Mouse (Mus musculus): ENCODE data around the gene Slc26a3. TPM values are rescaled to one million over a fixed set of nuclear protein-coding genes. Genes with fewer than 3 reads are reported as not detected.

The Slc26a3 gene
- polyA plus RNA-seq, 1 experiment from 2014 or later: not detected

- Histone ChIP-seq H3K36me3 (no peaks in the 10 kb centered on the region), H3K4me1 (peaks cover 8% of the 10 kb centered on the region), H3K9me3 (no peaks in the 10 kb centered on the region), H3K9ac (no peak overlapping the region), H3K4me3 (no peak overlapping the region), H3K27ac (no peak overlapping the region), H3K4me2 (no peak overlapping the region), H3K27me3 (no peaks in the 10 kb centered on the region)
- WGBS: 17% methylated on average over 2 of the region's 2 CpGs
- ATAC-seq (ENCODE audit: insufficient number of reproducible peaks, insufficient read depth, low FRiP score, low TSS enrichment, low read depth): no peak
Measured at GRCm38 (mm10) chr12:31380878-31381277, 9.8 kb upstream of the Slc26a3 start.

- 71% methylated on average over 2 of the region's 2 CpGs for WGBS
- no peak overlapping the region for H3K4me3 ChIP-seq
- no peaks in the 10 kb centered on the region for H3K9me3 ChIP-seq
- no peak for ATAC-seq (ENCODE audit: insufficient number of reproducible peaks, insufficient read depth, low FRiP score, low TSS enrichment, low read depth)
- no peak overlapping the region for H3K9ac ChIP-seq
- no peak overlapping the region for H3K4me2 ChIP-seq
- no peak overlapping the region for H3K27ac ChIP-seq
- no peaks in the 10 kb centered on the region for H3K27me3 ChIP-seq
- no peaks in the 10 kb centered on the region for H3K4me1 ChIP-seq
- H3K36me3 ChIP-seq: no peaks in the 10 kb centered on the region
Measured at GRCm38 (mm10) chr12:31382451-31382850, 8.2 kb upstream of the Slc26a3 start.

- 62% methylated on average over 3 of the region's 3 CpGs for WGBS
Measured at GRCm38 (mm10) chr12:31387303-31387702, 3.4 kb upstream of the Slc26a3 start.

GRCm38 (mm10) chr12:31391696-31392095, 1.0 kb downstream of the Slc26a3 start:
- Histone ChIP-seq H3K4me2 (no peak overlapping the region), H3K27ac (no peak overlapping the region), H3K36me3 (no peaks in the 10 kb centered on the region), H3K27me3 (no peaks in the 10 kb centered on the region), H3K9ac (no peak overlapping the region), H3K9me3 (no peaks in the 10 kb centered on the region), H3K4me1 (no peaks in the 10 kb centered on the region), H3K4me3 (no peak overlapping the region)
- no peak for ATAC-seq (ENCODE audit: insufficient number of reproducible peaks, insufficient read depth, low FRiP score, low TSS enrichment, low read depth)
- WGBS: 90% methylated on average over 12 of the region's 12 CpGs

More at GRCm38 (mm10) chr12:31387303-31387702, 3.4 kb upstream of the Slc26a3 start:
- no peak for ATAC-seq (ENCODE audit: insufficient number of reproducible peaks, insufficient read depth, low FRiP score, low TSS enrichment, low read depth)
- Histone ChIP-seq H3K4me3 (no peak overlapping the region), H3K27me3 (no peaks in the 10 kb centered on the region), H3K4me1 (no peaks in the 10 kb centered on the region), H3K4me2 (no peak overlapping the region), H3K27ac (no peak overlapping the region), H3K9ac (no peak overlapping the region), H3K36me3 (no peaks in the 10 kb centered on the region), H3K9me3 (no peaks in the 10 kb centered on the region)

- WGBS: 93% methylated on average over 1 of the region's 1 CpGs
- Histone ChIP-seq H3K4me3 (no peak overlapping the region), H3K4me2 (no peak overlapping the region), H3K27ac (no peak overlapping the region), H3K36me3 (no peaks in the 10 kb centered on the region), H3K4me1 (no peaks in the 10 kb centered on the region), H3K9me3 (no peaks in the 10 kb centered on the region), H3K9ac (no peak overlapping the region), H3K27me3 (no peaks in the 10 kb centered on the region)
- no peak for ATAC-seq (ENCODE audit: insufficient number of reproducible peaks, insufficient read depth, low FRiP score, low TSS enrichment, low read depth)
Measured at GRCm38 (mm10) chr12:31395895-31396294, 5.2 kb downstream of the Slc26a3 start.

- Histone ChIP-seq H3K9me3 (no peaks in the 10 kb centered on the region), H3K27me3 (no peaks in the 10 kb centered on the region), H3K4me3 (no peak overlapping the region), H3K27ac (no peak overlapping the region), H3K36me3 (no peaks in the 10 kb centered on the region), H3K9ac (no peak overlapping the region), H3K4me1 (no peaks in the 10 kb centered on the region), H3K4me2 (no peak overlapping the region)
- WGBS: 89% methylated on average over 4 of the region's 4 CpGs
- no peak for ATAC-seq (ENCODE audit: insufficient number of reproducible peaks, insufficient read depth, low FRiP score, low TSS enrichment, low read depth)
Measured at GRCm38 (mm10) chr12:31397709-31398108, 7.0 kb downstream of the Slc26a3 start.

- no peak overlapping the region for H3K4me2 ChIP-seq
- H3K27ac ChIP-seq: no peak overlapping the region
- 90% methylated on average over 1 of the region's 1 CpGs for WGBS
- H3K27me3 ChIP-seq: no peaks in the 10 kb centered on the region
- H3K4me1 ChIP-seq: no peaks in the 10 kb centered on the region
- no peaks in the 10 kb centered on the region for H3K9me3 ChIP-seq
- H3K9ac ChIP-seq: no peak overlapping the region
- ATAC-seq (ENCODE audit: insufficient number of reproducible peaks, insufficient read depth, low FRiP score, low TSS enrichment, low read depth): no peak
- no peaks in the 10 kb centered on the region for H3K36me3 ChIP-seq
- H3K4me3 ChIP-seq: no peak overlapping the region
Measured at GRCm38 (mm10) chr12:31400821-31401220, 10.2 kb downstream of the Slc26a3 start.

GRCm38 (mm10) chr12:31401930-31402329, 11.3 kb downstream of the Slc26a3 start:
- ATAC-seq (ENCODE audit: insufficient number of reproducible peaks, insufficient read depth, low FRiP score, low TSS enrichment, low read depth): no peak
- 85% methylated on average over 6 of the region's 6 CpGs for WGBS
- Histone ChIP-seq H3K27ac (no peak overlapping the region), H3K27me3 (no peaks in the 10 kb centered on the region), H3K36me3 (no peaks in the 10 kb centered on the region), H3K4me3 (no peak overlapping the region), H3K4me2 (no peak overlapping the region), H3K9ac (no peak overlapping the region), H3K4me1 (no peaks in the 10 kb centered on the region), H3K9me3 (no peaks in the 10 kb centered on the region)

- ATAC-seq (ENCODE audit: insufficient number of reproducible peaks, insufficient read depth, low FRiP score, low TSS enrichment, low read depth): no peak
- Histone ChIP-seq H3K27me3 (no peaks in the 10 kb centered on the region), H3K9ac (no peak overlapping the region), H3K4me3 (no peak overlapping the region), H3K4me2 (no peak overlapping the region), H3K4me1 (no peaks in the 10 kb centered on the region), H3K27ac (no peak overlapping the region), H3K9me3 (no peaks in the 10 kb centered on the region), H3K36me3 (no peaks in the 10 kb centered on the region)
- 66% methylated on average over 5 of the region's 5 CpGs for WGBS
Measured at GRCm38 (mm10) chr12:31404575-31405240, 14.0 kb downstream of the Slc26a3 start.

GRCm38 (mm10) chr12:31415971-31416370, 25.3 kb downstream of the Slc26a3 start:
- no peak for ATAC-seq (ENCODE audit: insufficient number of reproducible peaks, insufficient read depth, low FRiP score, low TSS enrichment, low read depth)
- Histone ChIP-seq H3K9ac (no peak overlapping the region), H3K27ac (no peak overlapping the region), H3K4me2 (no peak overlapping the region), H3K4me3 (no peak overlapping the region), H3K4me1 (no peaks in the 10 kb centered on the region), H3K9me3 (no peaks in the 10 kb centered on the region), H3K27me3 (peaks cover 5% of the 10 kb centered on the region; the same call in 1 of the 2 replicates), H3K36me3 (no peaks in the 10 kb centered on the region)
- WGBS: 79% methylated on average over 2 of the region's 2 CpGs

- Histone ChIP-seq H3K27me3 (no peaks in the 10 kb centered on the region), H3K27ac (no peak overlapping the region), H3K4me3 (no peak overlapping the region), H3K4me2 (no peak overlapping the region), H3K9me3 (no peaks in the 10 kb centered on the region), H3K36me3 (no peaks in the 10 kb centered on the region), H3K4me1 (no peaks in the 10 kb centered on the region), H3K9ac (no peak overlapping the region)
- WGBS: 76% methylated on average over 3 of the region's 3 CpGs
- ATAC-seq (ENCODE audit: insufficient number of reproducible peaks, insufficient read depth, low FRiP score, low TSS enrichment, low read depth): no peak
Measured at GRCm38 (mm10) chr12:31421901-31422574, 31.4 kb downstream of the Slc26a3 start.

- H3K27ac ChIP-seq: no peak overlapping the region
- ATAC-seq (ENCODE audit: insufficient number of reproducible peaks, insufficient read depth, low FRiP score, low TSS enrichment, low read depth): no peak
- no peaks in the 10 kb centered on the region for H3K4me1 ChIP-seq
- 0 out of 2 replicates have a peak, but pooled peaks cover 2% of the 10 kb centered on the region for H3K27me3 ChIP-seq
- no peaks in the 10 kb centered on the region for H3K9me3 ChIP-seq
- no peaks in the 10 kb centered on the region for H3K36me3 ChIP-seq
- 61% methylated on average over 6 of the region's 6 CpGs for WGBS
- H3K4me2 ChIP-seq: no peak overlapping the region
- H3K4me3 ChIP-seq: no peak overlapping the region
- no peak overlapping the region for H3K9ac ChIP-seq
Measured at GRCm38 (mm10) chr12:31437791-31438190, 47.1 kb downstream of the Slc26a3 start.

Data from embryonic facial prominence, embryonic 13.5 days (tissue).